Mouse (Mus musculus): ENCODE results near the gene Fibp. TPM values are rescaled to one million over a fixed set of nuclear protein-coding genes. Genes with fewer than 3 reads are reported as not detected.

The Fibp gene
- polyA plus RNA-seq, 1 experiment = 143 TPM

- H3K27me3 ChIP-seq (ENCODE audit: control insufficient read depth, insufficient read depth, low read length) = peaks cover 17% of the 10 kb centered on the region
- H3K36me3 ChIP-seq (ENCODE audit: control insufficient read depth, insufficient read depth, low read length) = no peaks in the 10 kb centered on the region
- peaks cover 13% of the 10 kb centered on the region for H3K4me1 ChIP-seq (ENCODE audit: control insufficient read depth, insufficient read depth, insufficient read length, low read length)
- H3K4me3 ChIP-seq (ENCODE audit: low read depth, low read length) = peak overlapping the region; percentile 79
- no peak overlapping the region for H3K27ac ChIP-seq (ENCODE audit: insufficient read depth, low read depth, low read length)
- TF ChIP-seq POLR2A (IDR thresholded peaks at IDR 0.05; ENCODE audit: low read depth, low read length) (no peak), CTCF (IDR thresholded peaks at IDR 0.05; ENCODE audit: extremely low read depth, insufficient read length, insufficient replicate concordance, low read depth, low read length) (no peak)
- 5% methylated on average over 36 of the region's 36 CpGs for WGBS
These were observed 11.9 kb upstream of the Fibp start for GRCm38 (mm10) chr19:5448354-5449150.

- no peaks in the 10 kb centered on the region for H3K36me3 ChIP-seq (ENCODE audit: control insufficient read depth, insufficient read depth, low read length)
- no peak overlapping the region for H3K27ac ChIP-seq (ENCODE audit: insufficient read depth, low read depth, low read length)
- WGBS = 68% methylated on average over 3 of the region's 3 CpGs
- TF ChIP-seq CTCF (IDR thresholded peaks at IDR 0.05; ENCODE audit: extremely low read depth, insufficient read length, insufficient replicate concordance, low read depth, low read length) (no peak), POLR2A (IDR thresholded peaks at IDR 0.05; ENCODE audit: low read depth, low read length) (no peak)
- peaks cover 17% of the 10 kb centered on the region for H3K27me3 ChIP-seq (ENCODE audit: control insufficient read depth, insufficient read depth, low read length)
- H3K4me1 ChIP-seq (ENCODE audit: control insufficient read depth, insufficient read depth, insufficient read length, low read length) = peaks cover 13% of the 10 kb centered on the region
- H3K4me3 ChIP-seq (ENCODE audit: low read depth, low read length) = no peak overlapping the region
These were observed 10.7 kb upstream of the Fibp start for GRCm38 (mm10) chr19:5449673-5450072.

GRCm38 (mm10) chr19:5451766-5452165, 8.6 kb upstream of the Fibp start:
- TF ChIP-seq CTCF (IDR thresholded peaks at IDR 0.05; ENCODE audit: extremely low read depth, insufficient read length, insufficient replicate concordance, low read depth, low read length) (no peak), POLR2A (IDR thresholded peaks at IDR 0.05; ENCODE audit: low read depth, low read length) (no peak)
- H3K4me3 ChIP-seq (ENCODE audit: low read depth, low read length) = no peak overlapping the region
- peaks cover 17% of the 10 kb centered on the region for H3K27me3 ChIP-seq (ENCODE audit: control insufficient read depth, insufficient read depth, low read length)
- no peak overlapping the region for H3K27ac ChIP-seq (ENCODE audit: insufficient read depth, low read depth, low read length)
- no peaks in the 10 kb centered on the region for H3K36me3 ChIP-seq (ENCODE audit: control insufficient read depth, insufficient read depth, low read length)
- H3K4me1 ChIP-seq (ENCODE audit: control insufficient read depth, insufficient read depth, insufficient read length, low read length) = peaks cover 23% of the 10 kb centered on the region
- WGBS = 73% methylated on average over 6 of the region's 6 CpGs

- Histone ChIP-seq H3K4me1 (ENCODE audit: control insufficient read depth, insufficient read depth, insufficient read length, low read length) (peaks cover 10% of the 10 kb centered on the region), H3K36me3 (ENCODE audit: control insufficient read depth, insufficient read depth, low read length) (no peaks in the 10 kb centered on the region), H3K27ac (ENCODE audit: insufficient read depth, low read depth, low read length) (no peak overlapping the region), H3K4me3 (ENCODE audit: low read depth, low read length) (no peak overlapping the region), H3K27me3 (ENCODE audit: control insufficient read depth, insufficient read depth, low read length) (no peaks in the 10 kb centered on the region; the same call in none of the 2 replicates)
- WGBS = 83% methylated on average over 12 of the region's 12 CpGs
- no peak for TF ChIP-seq POLR2A (IDR thresholded peaks at IDR 0.05; ENCODE audit: low read depth, low read length)
- TF ChIP-seq CTCF (IDR thresholded peaks at IDR 0.05; ENCODE audit: extremely low read depth, insufficient read length, insufficient replicate concordance, low read depth, low read length) = no peak
These were observed 5.4 kb upstream of the Fibp start for GRCm38 (mm10) chr19:5455037-5455436.

- WGBS = 80% methylated on average over 8 of the region's 8 CpGs
- H3K4me1 ChIP-seq (ENCODE audit: control insufficient read depth, insufficient read depth, insufficient read length, low read length) = peaks cover 10% of the 10 kb centered on the region
- H3K27ac ChIP-seq (ENCODE audit: insufficient read depth, low read depth, low read length) = no peak overlapping the region
- H3K27me3 ChIP-seq (ENCODE audit: control insufficient read depth, insufficient read depth, low read length) = no peaks in the 10 kb centered on the region
- TF ChIP-seq POLR2A (IDR thresholded peaks at IDR 0.05; ENCODE audit: low read depth, low read length) (no peak), CTCF (IDR thresholded peaks at IDR 0.05; ENCODE audit: extremely low read depth, insufficient read length, insufficient replicate concordance, low read depth, low read length) (no peak)
- H3K36me3 ChIP-seq (ENCODE audit: control insufficient read depth, insufficient read depth, low read length) = no peaks in the 10 kb centered on the region
- peak overlapping the region; percentile 28 for H3K4me3 ChIP-seq (ENCODE audit: low read depth, low read length)
These were observed 4.8 kb upstream of the Fibp start for GRCm38 (mm10) chr19:5455568-5455967.

GRCm38 (mm10) chr19:5456241-5456921, 4.0 kb upstream of the Fibp start:
- Histone ChIP-seq H3K36me3 (ENCODE audit: control insufficient read depth, insufficient read depth, low read length) (no peaks in the 10 kb centered on the region), H3K27ac (ENCODE audit: insufficient read depth, low read depth, low read length) (peak overlapping the region; percentile 76), H3K4me1 (ENCODE audit: control insufficient read depth, insufficient read depth, insufficient read length, low read length) (peaks cover 12% of the 10 kb centered on the region), H3K27me3 (ENCODE audit: control insufficient read depth, insufficient read depth, low read length) (no peaks in the 10 kb centered on the region), H3K4me3 (ENCODE audit: low read depth, low read length) (peak overlapping the region; percentile 86)
- WGBS = 8% methylated on average over 26 of the region's 26 CpGs
- TF ChIP-seq CTCF (IDR thresholded peaks at IDR 0.05; ENCODE audit: extremely low read depth, insufficient read length, insufficient replicate concordance, low read depth, low read length) = no peak
- no peak for TF ChIP-seq POLR2A (IDR thresholded peaks at IDR 0.05; ENCODE audit: low read depth, low read length)

Measured in small intestine, adult 2 months (tissue).